Mouse (Mus musculus): ENCODE measurements around the gene Foxo1.

Gene Foxo1

DNA sequence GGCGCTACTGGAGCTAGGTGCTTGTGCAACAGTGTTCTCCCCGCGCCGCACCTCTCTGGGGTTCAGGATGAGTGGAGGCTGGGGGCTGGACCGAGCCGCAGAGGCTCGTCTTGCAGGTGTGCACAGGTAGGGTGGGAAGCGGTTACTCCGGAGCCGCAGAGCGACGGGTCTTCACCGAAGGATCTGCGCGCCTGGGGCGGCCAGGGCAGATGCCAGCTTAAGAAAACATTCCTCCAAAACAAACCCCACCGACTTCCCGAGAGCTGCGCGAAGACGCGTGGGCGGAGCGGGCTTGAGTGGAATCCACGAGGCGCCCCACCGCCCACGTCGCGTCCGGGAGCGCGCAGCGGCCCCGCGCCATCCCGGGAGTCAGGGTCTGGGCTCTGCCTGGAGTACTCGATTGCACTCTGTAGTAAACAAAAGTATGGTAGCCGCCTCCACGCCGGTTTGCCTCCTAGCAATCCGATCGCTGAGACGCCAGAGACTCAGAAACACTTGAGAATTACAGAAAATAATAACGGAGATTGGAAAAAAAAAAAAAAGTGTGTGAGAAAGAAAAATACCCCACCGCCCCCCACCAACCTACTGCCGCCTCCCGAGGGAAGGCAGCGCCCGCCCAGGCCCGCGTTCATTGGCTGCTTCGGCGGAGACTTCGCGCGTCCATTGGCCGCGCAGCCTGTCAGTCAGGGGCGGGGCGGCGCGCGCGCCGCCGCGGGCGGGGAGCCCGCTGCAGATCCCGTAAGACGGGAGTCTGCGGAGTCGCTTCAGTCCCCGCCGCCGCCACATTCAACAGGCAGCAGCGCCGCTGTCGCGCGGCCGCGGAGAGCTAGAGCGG lies at the start of gene Foxo1:
TSS of gene Foxo1 (plus strand) at position 685 of the 835 bp plus-strand sequence.
- DNase-seq (ENCODE audit: low read depth, low spot score), result peak; percentile 78

DNA sequence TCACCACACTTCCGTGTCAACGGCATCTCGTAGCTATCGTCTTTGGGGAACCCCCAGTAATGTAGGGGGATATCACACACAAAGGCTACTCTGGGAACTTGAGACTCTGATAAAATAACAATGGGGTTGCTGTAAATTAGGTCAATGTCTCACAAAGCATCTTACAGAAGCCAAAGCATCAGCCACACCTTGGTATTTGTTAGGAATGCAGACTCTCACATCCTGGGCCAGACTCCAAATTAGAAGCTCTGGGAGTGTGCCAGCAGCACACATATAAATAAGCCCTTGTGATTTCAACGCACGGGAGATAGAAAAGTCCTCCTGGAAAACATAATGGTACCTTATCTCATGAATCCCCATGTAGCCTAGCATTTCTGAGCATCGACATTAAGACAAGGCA lies 49.3 kb upstream of the Foxo1 start:
- DNase-seq (ENCODE audit: low read depth, low spot score), result no peak

DNA sequence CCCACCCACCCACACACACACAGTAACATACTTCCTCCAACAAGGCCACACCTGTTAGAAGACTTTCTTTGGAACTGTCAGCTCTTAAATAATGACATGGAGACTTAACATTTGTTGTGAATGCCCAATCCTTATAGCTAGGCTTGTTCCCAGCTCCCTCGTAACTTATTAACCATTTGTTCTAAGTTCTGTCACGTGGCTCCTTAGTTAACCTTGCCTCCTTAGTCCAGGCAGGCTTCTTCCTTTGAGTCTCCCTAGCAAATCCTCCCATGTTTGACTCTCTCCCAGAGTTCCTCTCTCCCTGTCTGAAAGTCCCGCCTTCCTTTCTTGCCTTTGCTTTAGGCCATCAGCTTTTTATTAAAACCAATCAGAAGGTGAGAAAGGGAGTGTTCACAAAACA lies 47.1 kb upstream of the Foxo1 start:
- no peak for DNase-seq (ENCODE audit: low read depth, low spot score)

DNA sequence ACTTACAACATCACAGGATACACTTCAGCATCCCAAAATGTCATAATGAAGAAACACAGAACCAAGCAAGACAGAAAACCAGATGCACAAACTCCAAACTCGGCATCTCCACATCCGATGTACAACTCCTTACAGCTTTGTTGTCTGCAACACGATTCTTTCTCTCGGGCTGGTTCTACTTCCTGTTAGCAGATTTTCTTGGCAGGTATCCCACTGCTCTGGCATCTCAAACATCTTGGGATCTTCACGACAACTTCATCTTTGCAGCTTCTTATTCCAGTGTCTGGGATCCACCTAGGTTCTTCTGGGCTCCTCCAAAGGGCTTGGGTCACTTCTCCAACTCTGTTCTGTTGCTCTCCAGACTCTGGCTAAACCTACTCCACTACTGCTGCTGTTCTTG lies 46.2 kb upstream of the Foxo1 start:
- no peak for DNase-seq (ENCODE audit: low read depth, low spot score)

DNA sequence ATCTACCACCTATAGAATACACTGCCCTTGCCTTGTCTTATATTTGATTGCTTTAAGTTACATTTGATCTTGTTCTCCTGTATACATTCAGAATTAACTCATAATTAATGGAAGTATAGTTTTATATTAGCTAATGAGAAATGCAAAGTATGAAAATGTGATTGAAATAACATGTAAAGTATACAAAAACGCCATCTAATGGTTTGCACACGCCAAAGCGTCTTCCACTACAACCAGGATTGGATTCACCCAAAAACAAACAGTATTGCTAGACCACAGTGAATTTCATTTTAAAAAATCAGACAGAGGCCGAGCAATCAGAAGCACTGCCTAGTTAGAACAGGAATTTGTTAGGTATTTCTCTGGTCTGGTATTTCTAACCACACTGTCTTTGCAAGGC lies 31.6 kb upstream of the Foxo1 start:
- no peak for DNase-seq (ENCODE audit: low read depth, low spot score)

DNA sequence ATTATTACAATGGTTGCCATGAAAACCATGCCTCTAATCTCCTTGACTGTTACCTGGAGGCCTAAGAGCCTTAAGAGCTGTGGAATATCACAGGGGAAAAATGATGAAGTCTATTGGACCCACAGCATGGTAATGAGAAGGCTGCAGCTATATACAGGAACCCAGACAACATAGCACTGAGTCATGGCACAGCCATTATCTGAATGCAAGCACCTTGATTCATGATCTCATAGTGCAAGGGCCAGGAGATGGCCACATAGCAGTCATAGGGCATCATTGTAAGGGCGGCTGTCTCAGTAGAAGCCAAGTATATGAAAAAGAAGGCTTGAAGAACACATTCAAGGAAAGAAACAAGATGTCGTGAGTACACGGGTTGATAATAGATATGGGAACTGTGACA lies 31.0 kb upstream of the Foxo1 start:
- no peak for DNase-seq (ENCODE audit: low read depth, low spot score)

DNA sequence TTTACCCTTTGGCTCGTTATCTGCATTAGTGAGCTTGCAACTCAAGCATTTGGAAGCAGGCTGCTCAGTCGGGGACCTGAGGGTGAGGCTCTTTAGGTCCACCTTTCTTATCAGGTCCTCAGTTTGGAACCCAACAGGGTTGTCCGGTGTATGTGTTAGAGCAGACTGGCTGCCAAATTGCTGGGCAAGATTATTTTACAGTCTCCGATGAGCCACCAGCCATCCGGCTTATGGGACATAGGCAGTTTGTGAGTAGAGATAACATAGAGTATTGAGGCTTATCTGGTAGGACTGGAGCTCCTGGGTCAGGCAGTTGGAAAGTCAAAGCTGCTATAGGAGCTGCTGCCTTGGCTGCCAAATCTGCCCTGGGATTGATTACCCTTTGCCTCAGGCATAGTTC lies 27.1 kb upstream of the Foxo1 start:
- DNase-seq (ENCODE audit: low read depth, low spot score), result no peak

DNA sequence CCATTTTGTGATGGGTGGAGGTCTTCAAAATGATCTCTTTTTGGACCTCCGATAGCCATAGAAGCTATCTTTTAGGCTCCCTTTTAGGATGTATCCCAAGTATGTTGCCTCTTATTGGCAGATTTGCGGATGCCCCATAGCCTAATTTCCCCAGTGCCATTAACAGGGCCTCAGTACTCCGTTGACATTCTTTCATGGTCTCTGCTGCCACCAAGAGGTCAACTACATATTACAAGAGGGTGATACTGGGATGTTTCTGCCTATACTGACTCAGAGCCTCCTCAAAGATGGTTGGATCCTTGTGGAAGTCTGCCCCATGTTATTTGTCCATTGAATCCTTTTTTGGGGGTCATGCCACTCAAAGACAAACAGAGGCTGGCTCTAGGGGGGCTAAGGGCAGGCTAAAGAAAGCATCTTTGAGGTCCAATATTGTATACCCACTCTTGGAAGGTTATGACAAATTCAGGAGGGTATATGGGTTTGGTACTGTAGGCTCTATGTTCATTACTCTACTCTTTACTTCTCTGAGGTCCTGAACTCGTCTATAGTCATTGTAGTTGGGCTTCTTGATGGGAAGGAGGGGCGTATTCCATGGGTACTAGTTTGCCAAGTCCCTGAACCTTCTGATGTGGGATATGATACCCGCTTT lies 25.6 kb upstream of the Foxo1 start:
- peak; percentile 58 for DNase-seq (ENCODE audit: low read depth, low spot score)

DNA sequence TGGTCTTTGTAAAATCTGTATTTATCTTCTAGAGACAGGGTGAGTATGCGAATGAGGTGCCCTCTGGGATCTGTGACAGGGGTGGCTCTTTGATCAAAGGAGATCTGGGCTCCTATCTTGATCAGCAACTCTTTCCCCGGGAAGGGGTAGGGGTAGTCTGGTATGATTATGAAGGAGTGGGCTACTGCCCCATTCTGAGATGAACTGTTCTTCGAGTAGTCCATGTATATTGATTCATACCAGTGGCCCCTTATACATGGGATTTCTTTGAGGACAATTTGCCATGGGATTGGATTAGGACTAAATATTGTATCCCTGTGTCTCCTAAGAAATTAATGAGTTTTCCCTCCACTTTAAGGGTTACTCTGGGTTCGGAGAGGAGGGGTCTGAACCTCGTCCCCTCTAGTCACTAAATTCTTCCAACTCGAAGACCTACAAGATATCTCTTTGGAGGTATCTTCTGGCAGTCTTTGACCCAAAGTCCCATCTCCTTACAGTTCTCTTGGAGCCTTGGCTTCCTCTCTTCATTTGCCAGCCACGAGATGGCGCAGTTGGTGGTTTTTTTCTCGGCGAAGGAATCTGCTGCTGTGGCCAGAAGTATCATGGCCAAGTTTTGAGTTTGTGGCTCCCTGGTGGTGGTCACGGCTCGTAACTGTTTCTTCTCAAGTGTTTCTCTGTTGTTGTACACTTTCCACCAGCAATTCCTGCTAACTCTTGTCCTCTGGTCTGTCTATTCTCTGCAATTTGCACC lies 24.7 kb upstream of the Foxo1 start:
- no peak for DNase-seq (ENCODE audit: low read depth, low spot score)

DNA sequence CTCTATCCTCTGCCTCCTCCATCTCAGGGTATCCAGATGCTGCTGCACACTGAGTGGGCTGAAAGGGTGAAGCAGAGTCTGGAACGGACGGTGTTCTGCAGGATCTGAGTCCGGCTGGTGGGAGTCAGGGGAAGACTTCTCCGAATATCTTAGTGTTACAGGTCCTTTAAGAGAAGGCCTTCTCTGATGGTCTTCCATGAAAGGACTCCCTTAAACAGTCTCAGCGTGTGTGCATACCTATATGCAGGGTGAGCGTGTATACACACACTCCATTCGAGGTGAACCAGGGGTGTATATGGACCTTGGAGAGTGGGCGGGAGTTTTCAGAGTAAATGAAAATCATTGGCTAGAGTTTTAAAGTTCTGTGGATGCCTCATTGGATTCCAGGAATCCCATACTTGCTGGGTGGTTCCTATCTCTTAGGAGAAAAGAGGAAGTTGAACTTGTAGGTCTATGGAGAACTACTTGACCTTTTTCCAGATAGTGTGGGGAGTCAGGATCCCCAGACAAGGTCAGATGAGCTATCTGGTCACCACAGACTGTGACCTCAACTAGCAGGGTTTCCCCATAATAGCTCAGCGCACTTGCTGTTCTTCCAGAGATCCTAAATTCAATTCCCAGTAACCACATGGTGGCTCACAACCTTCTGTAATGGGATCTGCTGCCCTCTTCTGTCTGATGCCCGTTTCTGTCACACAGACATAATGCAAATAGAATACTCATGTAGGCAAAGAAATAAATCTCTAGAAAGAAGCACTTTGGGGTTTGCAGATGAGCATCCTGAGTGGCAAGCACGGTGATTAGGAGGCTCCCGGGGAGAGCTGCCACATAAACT lies 21.9 kb upstream of the Foxo1 start:
- DNase-seq (ENCODE audit: low read depth, low spot score), result no peak

DNA sequence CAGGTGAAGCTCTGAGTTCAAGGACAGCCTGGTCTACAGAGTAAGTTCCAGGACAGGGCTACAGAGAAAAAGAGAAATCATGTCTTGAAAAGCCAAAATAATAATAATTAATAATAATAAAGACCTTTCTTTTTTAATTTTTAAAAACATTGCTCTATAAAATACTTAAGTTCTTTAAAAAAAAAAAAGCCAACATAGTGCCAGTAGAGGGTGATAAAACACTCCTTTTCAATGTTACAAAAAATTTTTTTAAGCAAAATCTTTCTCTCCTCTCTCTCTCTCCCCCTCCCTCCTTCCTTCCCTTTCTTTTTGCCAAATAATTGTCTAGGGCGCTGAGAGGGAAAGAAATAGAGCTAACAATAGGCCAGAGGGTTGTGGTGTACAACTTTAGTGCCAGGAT lies 17.0 kb upstream of the Foxo1 start:
- no peak for DNase-seq (ENCODE audit: low read depth, low spot score)

DNA sequence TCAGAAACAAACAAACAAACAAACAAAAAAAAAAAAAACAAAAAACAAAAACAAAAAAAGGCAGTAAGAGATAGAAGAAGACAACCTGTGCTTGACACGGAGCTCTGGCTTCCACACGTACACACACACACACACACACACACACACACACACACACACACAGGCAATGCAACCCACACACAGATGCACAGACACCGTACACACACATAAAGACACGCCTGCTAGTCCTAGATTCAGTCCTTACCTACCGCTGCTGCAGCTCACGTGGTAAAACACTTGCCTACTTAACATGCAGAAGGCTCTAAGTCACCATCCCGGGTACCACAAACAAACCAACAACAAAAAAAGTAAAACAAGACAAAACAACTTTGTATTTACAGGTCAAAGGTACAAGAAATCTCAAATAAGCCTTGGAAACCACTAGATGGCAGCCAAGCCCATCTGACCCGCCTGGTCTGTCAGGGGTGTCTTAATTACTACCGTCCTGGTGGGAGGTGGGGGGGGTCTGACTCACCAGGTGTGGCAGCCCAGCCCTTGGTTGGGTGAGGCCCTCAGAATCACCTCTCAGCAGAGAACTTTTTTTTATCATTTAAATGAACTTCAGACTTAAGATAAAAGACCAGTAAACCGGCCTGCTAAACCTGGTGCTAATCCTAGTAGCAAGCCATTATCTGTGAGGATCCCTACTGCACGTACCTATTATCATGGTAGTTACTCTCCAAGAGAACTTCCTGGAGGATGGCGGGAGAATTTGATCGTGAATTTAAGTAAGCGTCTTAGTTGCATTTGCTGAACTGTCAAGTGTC lies 14.3 kb upstream of the Foxo1 start:
- peak; percentile 97 for DNase-seq (ENCODE audit: low read depth, low spot score)

DNA sequence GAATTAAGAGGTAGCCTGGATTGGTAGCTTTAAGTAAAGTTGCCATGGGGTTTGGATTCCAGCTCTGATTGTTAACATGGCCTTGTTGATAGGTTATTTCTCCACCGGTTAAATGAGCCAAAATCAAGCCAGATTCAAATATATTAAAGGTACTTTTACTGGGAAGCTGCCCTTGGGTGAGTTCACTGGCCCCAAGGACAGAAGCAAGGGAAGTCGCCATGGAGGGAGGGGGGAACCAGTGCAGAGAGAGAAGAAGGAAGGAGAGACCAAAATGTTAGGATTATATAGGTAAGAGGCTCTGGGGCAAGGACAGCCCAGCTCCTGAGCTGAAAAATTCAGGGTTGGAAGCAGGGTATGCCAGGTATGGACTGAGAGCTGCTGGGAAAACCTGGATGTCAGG lies 13.6 kb upstream of the Foxo1 start:
- no peak for DNase-seq (ENCODE audit: low read depth, low spot score)

DNA sequence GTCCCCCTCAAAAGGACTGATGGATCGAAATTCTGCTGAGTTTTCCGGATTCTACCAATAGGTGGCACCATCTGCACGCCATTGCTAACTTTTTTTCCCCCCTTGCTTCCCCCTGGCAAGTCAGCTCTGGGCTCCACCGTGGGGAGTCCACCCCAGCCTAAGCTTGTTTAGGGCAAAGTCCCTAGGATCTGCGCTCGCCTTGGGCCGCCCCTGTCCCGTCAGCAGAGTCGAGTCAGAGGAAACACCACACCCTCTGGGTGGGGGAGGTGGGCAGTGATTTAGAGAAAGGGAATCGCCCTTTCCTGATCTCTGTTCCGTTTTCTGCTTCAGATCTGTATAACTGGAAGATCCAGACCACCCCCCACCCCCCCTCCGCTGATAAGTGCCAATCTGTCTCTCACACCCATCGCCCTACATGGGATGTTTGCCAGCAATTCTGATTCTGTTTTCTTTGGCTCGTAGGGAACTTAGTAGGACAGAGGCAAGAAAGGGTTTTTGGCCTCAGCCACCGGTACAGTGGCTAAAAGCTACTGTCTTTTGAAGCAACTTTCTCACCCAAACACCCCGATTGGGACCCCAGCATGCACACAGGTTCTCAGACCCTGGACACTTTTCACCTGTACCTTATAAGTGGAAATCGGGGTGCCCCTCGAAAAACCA lies 10.2 kb upstream of the Foxo1 start:
- peak; percentile 82 for DNase-seq (ENCODE audit: low read depth, low spot score)

DNA sequence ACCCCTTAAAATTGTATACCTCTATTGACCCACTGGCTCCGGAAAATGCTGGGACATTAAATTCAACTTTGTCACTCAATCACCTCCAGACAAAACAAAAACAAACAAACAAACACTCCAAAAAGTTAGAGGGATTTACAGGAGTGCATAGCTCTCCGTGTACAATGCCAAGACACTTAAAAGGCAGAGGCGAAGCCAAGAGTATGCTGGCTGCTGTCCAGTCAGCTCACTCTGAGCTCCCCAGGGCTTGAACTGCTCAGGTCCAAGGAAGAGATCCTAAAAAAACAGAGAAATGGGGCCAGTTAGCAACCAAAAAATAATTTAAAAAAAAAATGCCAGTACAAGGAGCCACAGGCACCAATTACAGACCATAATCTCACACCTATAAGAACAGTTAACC lies 9.6 kb upstream of the Foxo1 start:
- DNase-seq (ENCODE audit: low read depth, low spot score), result no peak

DNA sequence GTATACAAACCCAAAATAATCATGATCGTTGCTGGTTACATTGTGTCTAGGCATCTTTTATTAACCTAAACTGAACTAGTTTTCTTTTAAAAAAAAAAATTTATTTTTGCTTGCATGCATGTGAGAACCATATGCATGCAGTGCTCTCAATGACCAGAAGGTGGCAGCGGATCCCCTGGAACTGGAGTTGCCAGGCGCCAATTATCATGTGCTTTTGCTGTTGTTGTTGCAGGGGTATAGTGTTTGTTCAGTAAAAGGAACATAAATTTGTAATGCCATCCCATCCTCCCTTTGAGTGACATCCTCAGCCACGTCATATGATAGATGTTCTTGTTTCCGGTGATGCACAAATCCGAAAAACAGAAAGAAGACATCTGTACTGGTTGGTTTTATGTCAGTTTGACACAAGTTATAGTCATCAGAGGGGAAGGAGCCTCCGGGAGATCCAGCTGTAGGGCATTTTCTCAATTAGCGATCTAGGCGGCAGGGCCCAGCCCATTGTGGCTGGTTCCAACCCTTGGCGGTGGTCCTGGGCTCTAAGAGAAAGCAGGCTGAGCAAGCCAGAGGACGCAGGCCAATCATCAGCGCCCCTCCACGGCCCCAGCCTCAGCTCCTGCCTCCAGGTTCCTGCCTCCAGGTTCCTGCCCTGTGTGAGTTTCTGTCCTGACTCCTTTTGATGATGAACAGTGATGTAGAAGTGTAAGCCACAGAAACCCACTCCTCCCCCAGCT lies 5.5 kb upstream of the Foxo1 start:
- peak; percentile 66 for DNase-seq (ENCODE audit: low read depth, low spot score)

DNA sequence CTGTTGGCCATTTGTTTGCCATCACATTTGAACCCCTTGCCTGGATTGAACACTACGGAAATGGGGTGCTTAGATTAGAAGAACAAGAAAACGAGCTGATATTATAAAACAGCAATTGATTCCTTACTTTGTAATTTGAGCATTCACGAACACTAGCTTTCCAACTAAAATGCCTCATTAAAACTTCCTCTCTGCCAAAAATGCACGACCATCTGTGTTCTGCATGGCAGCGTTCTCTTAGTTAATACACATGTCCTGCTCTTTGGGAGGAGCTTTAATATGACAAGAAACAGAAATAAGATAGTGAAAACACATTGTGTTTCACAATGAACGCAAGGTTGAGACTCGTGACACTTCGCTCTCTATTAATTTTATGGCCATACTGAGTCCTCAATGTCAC lies 3.8 kb upstream of the Foxo1 start:
- no peak for DNase-seq (ENCODE audit: low read depth, low spot score)

DNA sequence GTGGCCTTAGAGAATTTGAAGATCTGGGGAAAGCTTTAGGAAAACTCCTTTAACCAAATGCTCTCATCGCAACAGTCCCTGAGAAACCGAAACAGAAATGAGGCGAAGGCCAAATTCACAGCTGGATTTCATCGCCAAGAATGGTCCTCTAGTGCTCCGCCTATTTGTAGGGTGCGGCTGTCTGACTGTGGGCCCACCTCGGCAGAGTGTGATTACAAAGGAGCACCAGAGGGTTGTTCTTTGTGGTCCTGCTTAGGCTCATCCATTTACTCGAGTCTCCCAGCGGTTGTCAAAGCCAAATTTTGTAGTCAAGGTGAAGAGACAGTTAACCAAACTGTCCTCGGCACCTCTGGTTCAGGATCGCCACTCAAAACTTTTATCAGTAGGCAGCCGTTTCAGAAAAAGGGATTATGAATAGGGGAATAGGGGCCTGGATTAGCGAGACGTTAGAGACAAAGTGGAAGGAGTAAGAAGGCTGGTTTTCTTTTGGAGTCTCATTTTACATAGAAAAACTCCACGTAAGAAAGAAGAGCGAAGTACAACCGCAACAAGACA lies 1.5 kb upstream of the Foxo1 start:
- DNase-seq (ENCODE audit: low read depth, low spot score), result peak; percentile 61

DNA sequence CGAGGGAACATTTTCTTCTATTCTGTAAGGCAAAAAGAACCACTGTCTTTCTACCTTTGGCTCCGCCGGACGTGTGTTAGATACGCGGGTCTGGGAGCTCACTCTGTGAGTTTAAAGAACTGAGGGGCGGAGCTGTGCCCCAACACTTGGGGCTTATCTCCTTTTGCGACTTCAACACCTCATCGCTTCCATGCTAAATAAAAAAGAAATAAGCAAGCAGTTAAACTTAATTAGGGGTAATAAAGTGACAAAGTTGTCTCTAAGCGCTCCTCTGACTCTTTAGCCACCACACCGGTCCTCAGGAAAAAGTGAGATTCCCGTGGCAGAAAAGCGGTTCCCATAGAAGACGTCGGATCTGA lies 864 bp upstream of the Foxo1 start:
- DNase-seq (ENCODE audit: low read depth, low spot score), result no peak

DNA sequence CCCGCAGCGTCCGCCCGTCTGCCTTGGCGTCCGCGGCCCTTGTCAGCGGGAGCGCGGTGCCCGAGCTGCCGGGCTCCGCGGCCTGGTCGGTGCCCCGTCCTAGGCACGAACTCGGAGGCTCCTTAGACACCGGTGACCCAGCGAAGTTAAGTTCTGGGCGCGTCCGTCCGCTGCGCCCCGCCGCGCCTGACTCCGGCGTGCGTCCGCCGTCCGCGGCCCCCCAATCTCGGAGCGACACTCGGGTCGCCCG lies 276 bp downstream of the Foxo1 start:
- no peak for DNase-seq (ENCODE audit: low read depth, low spot score)

Measured in ES-CJ7 (cell line).